Mouse (Mus musculus) heart, postnatal 0 days (tissue): Measurements from ENCODE around the gene Pik3ca.

Experiments
- CTCF ChIP-seq: IDR thresholded peaks from 2 replicates; pipeline ENCODE4 v1.5.1; 2016; ENCODE audit warnings: antibody characterized with exemption, control low read depth, low read depth
- EP300 ChIP-seq: IDR thresholded peaks from 2 replicates; pipeline ENCODE4 v1.6.1; 2016; ENCODE audit warnings: antibody characterized with exemption, low read depth

- TF ChIP-seq EP300 (no peak), CTCF (no peak)
Measured at GRCm38 (mm10) chr3:32428921-32429320, 31.4 kb downstream of the Pik3ca start.
